Mouse (Mus musculus) ES-E14 (cell line): ENCODE measurements at regions not wholly inside any gene's neighbourhood (a gene's known extent, or its start where the extent isn't known, plus 50 kb on each side); places are given as distances from the start of the nearest gene placed in this dataset.

ENCODE experiments used
- DNase-seq: peaks from one replicate; pipeline ENCODE4 v3.0.0-alpha.2; 2013; ENCODE audit warnings: low read depth, low spot score
- H3K27ac ChIP-seq: 2 replicates; pipeline ENCODE4 v1.5.1; 2012; ENCODE audit warnings: low read depth, mild to moderate bottlenecking, low read length, moderate library complexity, mixed read lengths; ENCODE audit not compliant: poor library complexity, insufficient read depth, severe bottlenecking
- H3K36me3 ChIP-seq: 2 replicates; pipeline ENCODE4 v1.6.1; 2012; ENCODE audit warnings: mild to moderate bottlenecking, low read length, moderate library complexity, mixed read lengths; ENCODE audit not compliant: control insufficient read depth, poor library complexity, insufficient read depth, severe bottlenecking
- H3K4me1 ChIP-seq, 2 experiments: fragments of 150-350 bp in 1 of 2; sonication (generic) in 1 of 2; 2 replicates each; pipeline ENCODE4 v1.6.1; 2012; ENCODE audit warnings: low read length in 2 of 2, mild to moderate bottlenecking in 1 of 2, mixed read lengths in 1 of 2; ENCODE audit not compliant: control insufficient read depth in 2 of 2, insufficient read depth in 2 of 2, poor library complexity in 1 of 2
- H3K4me3 ChIP-seq, 2 experiments: fragments of 150-350 bp in 1 of 2; sonication (generic) in 1 of 2; 2 replicates each; pipeline ENCODE4 v1.5.1; 2012; ENCODE audit warnings: low read length in 2 of 2, low read depth in 1 of 2, mild to moderate bottlenecking in 1 of 2, mixed read lengths in 1 of 2; ENCODE audit not compliant: insufficient read depth in 1 of 2, poor library complexity in 1 of 2, severe bottlenecking in 1 of 2
- H3K9ac ChIP-seq: 2 replicates; pipeline ENCODE4 v1.6.1; 2012; ENCODE audit warnings: low read depth, mild to moderate bottlenecking, low read length, mixed read lengths; ENCODE audit not compliant: poor library complexity, insufficient read depth, severe bottlenecking
- H3K9me3 ChIP-seq: fragments of 150-350 bp; sonication (generic); 2 replicates; pipeline ENCODE4 v1.6.1; 2012; ENCODE audit warnings: low read depth, mild to moderate bottlenecking, low read length; ENCODE audit not compliant: control insufficient read depth, insufficient read depth
- CHD2 ChIP-seq: IDR thresholded peaks from 2 replicates; pipeline ENCODE4 v1.6.1; 2014; ENCODE audit warnings: mild to moderate bottlenecking, low read depth, low read length, inconsistent platforms
- HCFC1 ChIP-seq: IDR thresholded peaks from 2 replicates; pipeline ENCODE4 v1.6.1; 2012; ENCODE audit warnings: low read length, inconsistent platforms, borderline replicate concordance; ENCODE audit not compliant: insufficient read depth
- MAFK ChIP-seq: IDR thresholded peaks from 2 replicates; pipeline ENCODE4 v1.6.1; 2014; ENCODE audit warnings: mild to moderate bottlenecking, low read depth, low read length, inconsistent platforms; ENCODE audit not compliant: insufficient read depth
- ZC3H11A ChIP-seq: IDR thresholded peaks from 2 replicates; pipeline ENCODE4 v1.6.1; 2012; ENCODE audit warnings: low read depth, mild to moderate bottlenecking, inconsistent platforms, low read length, borderline replicate concordance
- ZNF384 ChIP-seq: IDR thresholded peaks from 2 replicates; pipeline ENCODE4 v1.6.1; 2012; ENCODE audit warnings: low read depth, low read length, inconsistent platforms
- in situ Hi-C, 2 experiments: fragments of 600-800 bp; cut with MboI; formaldehyde crosslinking; loops; one replicate each; pipeline ENCODE4 v1.15.1; 2025; ENCODE audit warnings: low sequenced_read_pairs in 2 of 2, inconsistent platforms in 1 of 2; ENCODE audit not compliant: unreplicated experiment in 2 of 2

- H3K4me3 ChIP-seq = no peak overlapping the region
- H3K9ac ChIP-seq = no peak overlapping the region
- H3K36me3 ChIP-seq = no peaks in the 10 kb centered on the region
- H3K27ac ChIP-seq = no peak overlapping the region
- no peak for DNase-seq
- in situ Hi-C loops = no loop called here
- no peaks in the 10 kb centered on the region for H3K9me3 ChIP-seq
- no peak for TF ChIP-seq ZNF384
- no peak for TF ChIP-seq HCFC1
- TF ChIP-seq CHD2 = no peak
- no peak for TF ChIP-seq MAFK
- no peaks in the 10 kb centered on the region for H3K4me1 ChIP-seq
Measured at GRCm38 (mm10) chrX:62176011-62176410, 107.3 kb upstream of the 4933402E13Rik start.

- no peak overlapping the region for H3K27ac ChIP-seq
- in situ Hi-C loops = no loop called here
- H3K4me3 ChIP-seq = no peak overlapping the region
- no peak overlapping the region for H3K9ac ChIP-seq
- peak; percentile 50 for DNase-seq
- no peak for TF ChIP-seq ZNF384
- peak; percentile 44; the same call in 1 of the 2 replicates for TF ChIP-seq ZC3H11A
- no peak for TF ChIP-seq MAFK
- H3K9me3 ChIP-seq = no peaks in the 10 kb centered on the region
- H3K36me3 ChIP-seq = no peaks in the 10 kb centered on the region
- H3K4me1 ChIP-seq = no peaks in the 10 kb centered on the region
Measured at GRCm38 (mm10) chrX:62180089-62180488, 103.2 kb upstream of the 4933402E13Rik start.
